Mouse (Mus musculus) MEL (cell line): Measurements from ENCODE around the gene Ralb.

Source experiments
- CHD1 ChIP-seq: IDR thresholded peaks from 2 replicates; pipeline ENCODE4 v1.6.1; 2012; ENCODE audit warnings: low read depth, mild to moderate bottlenecking, inconsistent platforms, low read length, improper control_type of control experiment
- GATA1 ChIP-seq: IDR thresholded peaks from 2 replicates; pipeline ENCODE4 v1.6.1; 2011; ENCODE audit warnings: low read depth, low read length, improper control_type of control experiment
- KAT2A ChIP-seq: conservative IDR thresholded peaks from 2 replicates; pipeline ENCODE4 v1.6.1; 2012; ENCODE audit warnings: low read depth, low read length, improper control_type of control experiment, inconsistent platforms
- MAX ChIP-seq: IDR thresholded peaks from 2 replicates; pipeline ENCODE4 v1.6.1; 2011; ENCODE audit warnings: low read length, improper control_type of control experiment
- MXI1 ChIP-seq: IDR thresholded peaks from 2 replicates; pipeline ENCODE4 v1.6.1; 2011; ENCODE audit warnings: mild to moderate bottlenecking, low read depth, low read length, improper control_type of control experiment
- NRF1 ChIP-seq: IDR thresholded peaks from 2 replicates; pipeline ENCODE4 v1.6.1; 2014; ENCODE audit warnings: low read depth, mild to moderate bottlenecking, inconsistent platforms, low read length, improper control_type of control experiment, moderate library complexity; ENCODE audit not compliant: poor library complexity, insufficient read depth, severe bottlenecking
- POLR2A ChIP-seq, 2 experiments: IDR thresholded peaks; 2 replicates each; pipeline ENCODE4 v1.6.1; 2011 to 2012; ENCODE audit warnings: low read length in 2 of 2, mild to moderate bottlenecking in 2 of 2, control low read depth in 1 of 2, improper control_type of control experiment in 1 of 2, low read depth in 1 of 2, moderate library complexity in 1 of 2; ENCODE audit not compliant: control insufficient read depth in 1 of 2, insufficient read depth in 1 of 2, poor library complexity in 1 of 2
- TAL1 ChIP-seq: IDR thresholded peaks from 2 replicates; pipeline ENCODE4 v1.6.1; 2012; ENCODE audit warnings: mild to moderate bottlenecking, inconsistent platforms, low read length, moderate library complexity, mixed read lengths
- TCF12 ChIP-seq: IDR thresholded peaks from 2 replicates; pipeline ENCODE4 v1.6.1; 2014; ENCODE audit warnings: low read depth, mild to moderate bottlenecking, inconsistent platforms, low read length, improper control_type of control experiment, moderate library complexity
- ZKSCAN1 ChIP-seq: IDR thresholded peaks from 2 replicates; pipeline ENCODE4 v1.6.1; 2012; ENCODE audit warnings: low read depth, mild to moderate bottlenecking, inconsistent platforms, low read length, improper control_type of control experiment, moderate library complexity

DNA sequence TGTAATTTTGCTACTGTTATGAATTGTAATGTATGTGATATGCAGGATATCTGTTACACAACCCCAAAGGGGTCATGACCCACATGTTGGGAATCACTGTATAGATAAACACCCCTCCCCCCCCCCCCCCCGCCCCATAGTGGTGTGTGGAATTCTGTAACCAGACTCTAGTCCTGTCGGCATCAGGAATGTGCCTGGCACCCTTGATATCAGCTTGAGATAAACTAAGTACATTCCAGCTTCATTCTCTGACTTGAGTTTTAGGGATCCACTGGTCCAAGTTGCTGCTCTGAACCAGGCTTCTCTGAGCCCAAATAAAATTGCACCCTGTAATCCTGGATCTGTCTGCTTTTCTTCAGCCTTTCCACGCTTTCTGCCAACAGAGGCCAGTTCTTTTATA lies 37.0 kb upstream of the Ralb start:
- TF ChIP-seq KAT2A: no peak
- TF ChIP-seq ZKSCAN1: no peak
- no peak for TF ChIP-seq CHD1
- TF ChIP-seq NRF1: no peak
- TF ChIP-seq POLR2A (IDR thresholded peaks at IDR 0.05; ENCODE audit: control insufficient read depth in 1 of 2, insufficient read depth in 1 of 2, low read depth in 1 of 2, low read length in 2 of 2, poor library complexity in 1 of 2): no peak
- no peak for TF ChIP-seq TAL1
- no peak for TF ChIP-seq MXI1
- TF ChIP-seq TCF12: no peak
- no peak for TF ChIP-seq MAX
- TF ChIP-seq GATA1: no peak
